Mouse (Mus musculus) erythroblast, embryonic 14.5 days (primary cell): Measurements from ENCODE around the gene Dnaic2.

Experiments
- GATA1 ChIP-seq: IDR thresholded peaks from 2 replicates; pipeline ENCODE4 v1.6.1; 2012; ENCODE audit warnings: low read length, inconsistent platforms, mixed read lengths
- TAL1 ChIP-seq: IDR thresholded peaks from 3 replicates; pipeline ENCODE4 v1.6.1; 2012; ENCODE audit warnings: low read length, inconsistent platforms, mixed read lengths

GRCm38 (mm10) chr11:114769911-114770310, 42.7 kb downstream of the Dnaic2 start:
- TF ChIP-seq GATA1: no peak
- TF ChIP-seq TAL1: no peak
